15 mouse cellular contexts compared by ENCODE assay signal in the genomic region with DNA sequence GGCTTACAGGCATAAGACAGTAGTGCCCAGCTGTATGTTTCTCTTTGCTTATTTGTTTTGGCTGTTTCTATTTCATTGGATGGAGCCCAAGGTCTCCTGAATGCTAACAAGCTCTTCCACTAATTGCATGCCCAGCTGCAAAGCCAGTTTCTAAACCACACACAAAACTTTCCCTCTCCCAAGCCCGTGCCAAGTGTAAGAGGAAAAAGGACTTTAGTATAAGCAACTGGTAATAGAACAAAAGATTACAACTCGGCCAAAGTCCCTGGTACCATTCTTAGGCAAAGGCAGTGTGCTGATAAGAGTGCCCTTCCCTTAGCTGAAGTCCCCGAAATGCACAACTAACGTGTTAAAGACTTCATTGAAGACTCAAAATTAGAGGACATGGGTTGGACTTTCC. TPM values are rescaled to one million over a fixed set of nuclear protein-coding genes. Genes with fewer than 3 reads are reported as not detected.
DNase-seq lines count a peak whose midpoint lies in the region; ATAC-seq and TF ChIP-seq lines count a peak whose summit lies in the region.
"Had no signal": no experiment of that assay in that cellular context is flagged by ENCODE, and none has a peak within 500 bp of the region (broad histone marks: within the 10 kb centered on the region; RNA-seq: fewer than 3 reads in every experiment).

No protein-coding gene starts in this region.

- ATAC-seq in heart, embryonic 16.5 days (replicated peaks; ENCODE audit: extremely low read depth, insufficient read depth, low FRiP score) = no peak
- ATAC-seq in intestine, embryonic 15.5 days = peak; percentile 76

- DNase-seq in heart, embryonic 10.5 days (ENCODE audit: low spot score) = no peak
- DNase-seq in testis, postnatal 14 days (ENCODE audit: low spot score) = no peak
- DNase-seq in thymus, postnatal 25 days = no peak
- no peak for DNase-seq in adrenal gland, postnatal 4 days (ENCODE audit: low spot score in 2 of 2)
- DNase-seq: cerebellum, adult 2 months; lung, postnatal 10 days; midbrain, embryonic 14.5 days; spleen, adult 18-20 months; thymus, postnatal 36 days had no signal

- no peak overlapping the region for H3K9ac ChIP-seq in heart, embryonic 16.5 days (ENCODE audit: low read length)
- no peak overlapping the region for H3K9ac ChIP-seq in intestine, embryonic 15.5 days
- H3K9ac ChIP-seq: embryonic facial prominence, embryonic 12.5 days; liver, embryonic 15.5 days had no signal

- H3K27me3 ChIP-seq in heart, embryonic 16.5 days (ENCODE audit: control insufficient read depth, insufficient read depth, low read length) = no peaks in the 10 kb centered on the region
- no peaks in the 10 kb centered on the region for H3K27me3 ChIP-seq in heart, embryonic 10.5 days (ENCODE audit: insufficient read depth, poor library complexity, severe bottlenecking)
- H3K27me3 ChIP-seq in testis, adult 2 months (ENCODE audit: control insufficient read depth, insufficient read depth, low read length) = no peaks in the 10 kb centered on the region
- H3K27me3 ChIP-seq in intestine, embryonic 15.5 days (replicated peaks) = no peaks in the 10 kb centered on the region
- H3K27me3 ChIP-seq: embryonic facial prominence, embryonic 12.5 days; liver, embryonic 15.5 days had no signal

- WGBS in heart, embryonic 16.5 days = 42% methylated on average over 4 of the region's 4 CpGs
- 66% methylated on average over 4 of the region's 4 CpGs for WGBS in heart, embryonic 10.5 days
- 59% methylated on average over 4 of the region's 4 CpGs for WGBS in intestine, embryonic 15.5 days

- TF ChIP-seq CTCF in testis, adult 2 months (IDR thresholded peaks at IDR 0.05; ENCODE audit: control insufficient read depth, insufficient read depth, insufficient replicate concordance, low read depth, low read length) = no peak

- no peak overlapping the region for H3K4me2 ChIP-seq in heart, embryonic 16.5 days (ENCODE audit: low read depth, low read length)
- peak overlapping the region; percentile 13; the same call in 1 of the 2 replicates for H3K4me2 ChIP-seq in intestine, embryonic 15.5 days (replicated peaks)
- H3K4me2 ChIP-seq: embryonic facial prominence, embryonic 12.5 days; liver, embryonic 15.5 days had no signal

- TF ChIP-seq POLR2A in testis, adult 2 months (IDR thresholded peaks at IDR 0.05; ENCODE audit: control insufficient read depth, low read depth, low read length) = no peak

- H3K9me3 ChIP-seq in heart, embryonic 16.5 days (replicated peaks; ENCODE audit: control insufficient read depth, low read length) = no peaks in the 10 kb centered on the region
- no peaks in the 10 kb centered on the region for H3K9me3 ChIP-seq in heart, embryonic 10.5 days
- H3K9me3 ChIP-seq in intestine, embryonic 15.5 days = no peaks in the 10 kb centered on the region
- H3K9me3 ChIP-seq: embryonic facial prominence, embryonic 12.5 days; liver, embryonic 15.5 days had no signal

- peak overlapping the region; percentile 50 for H3K27ac ChIP-seq in heart, embryonic 16.5 days (ENCODE audit: low read length)
- no peak overlapping the region for H3K27ac ChIP-seq in heart, embryonic 10.5 days
- H3K27ac ChIP-seq in testis, adult 2 months (ENCODE audit: control insufficient read depth, insufficient read depth, low read depth, low read length) = peak overlapping the region; percentile 69
- peak overlapping the region; percentile 54 for H3K27ac ChIP-seq in intestine, embryonic 15.5 days
- H3K27ac ChIP-seq: embryonic facial prominence, embryonic 12.5 days; kidney, postnatal 0 days; liver, embryonic 15.5 days had no signal

- H3K4me1 ChIP-seq in heart, embryonic 16.5 days (ENCODE audit: control insufficient read depth, insufficient read depth, low read length) = peaks cover 40% of the 10 kb centered on the region
- peaks cover 47% of the 10 kb centered on the region for H3K4me1 ChIP-seq in heart, embryonic 10.5 days
- no peaks in the 10 kb centered on the region for H3K4me1 ChIP-seq in testis, adult 2 months (ENCODE audit: control insufficient read depth, insufficient read depth, low read length)
- H3K4me1 ChIP-seq in intestine, embryonic 15.5 days (replicated peaks) = peaks cover 23% of the 10 kb centered on the region

- H3K4me3 ChIP-seq in heart, embryonic 16.5 days (ENCODE audit: low read length) = no peak overlapping the region
- H3K4me3 ChIP-seq in heart, embryonic 10.5 days = no peak overlapping the region
- H3K4me3 ChIP-seq in testis, adult 2 months (ENCODE audit: control insufficient read depth, low read depth, low read length) = no peak overlapping the region
- no peak overlapping the region for H3K4me3 ChIP-seq in intestine, embryonic 15.5 days (replicated peaks)
- H3K4me3 ChIP-seq: embryonic facial prominence, embryonic 12.5 days; liver, embryonic 15.5 days had no signal

- no peaks in the 10 kb centered on the region; the same call in 1 of the 2 replicates for H3K36me3 ChIP-seq in heart, embryonic 16.5 days (ENCODE audit: control insufficient read depth, insufficient read depth)
- H3K36me3 ChIP-seq in heart, embryonic 10.5 days = peaks cover 47% of the 10 kb centered on the region
- no peaks in the 10 kb centered on the region for H3K36me3 ChIP-seq in testis, adult 2 months (ENCODE audit: control insufficient read depth, insufficient read depth, low read length)
- H3K36me3 ChIP-seq in intestine, embryonic 15.5 days = peaks cover 4% of the 10 kb centered on the region; the same call in 1 of the 2 replicates

RNA-seq across cellular contexts. Expression of a gene that starts 34.2 kb away (rescaled TPM):
- 29.9 and 32.5 TPM in 2 replicates for polyA plus RNA-seq in heart, embryonic 16.5 days (2015; fragmentation: Nextera tagmentation; extraction: Ambion mirVana)
- polyA plus RNA-seq in heart, embryonic 10.5 days (2016; fragmentation: Nextera tagmentation; extraction: Ambion mirVana) = 57.1 and 62.9 TPM in 2 replicates
- 36.5 and 40.4 TPM in 2 replicates for polyA plus RNA-seq in testis, adult 2 months (2012; rRNA removed)
- polyA plus RNA-seq in intestine, embryonic 15.5 days (2015; fragmentation: Nextera tagmentation; extraction: Ambion mirVana) = 34.3 and 39.0 TPM in 2 replicates
- 10 to 100 TPM; 89.1 to 92.6 TPM for total RNA-seq in adrenal gland, postnatal 4 days (2021)
